Mouse (Mus musculus) left cerebral cortex, adult 9 months (tissue): ENCODE data around the gene Plcl1.
"Not testable (repeated sequence)": the region's sequence is repeated elsewhere in the genome, so short reads cannot be mapped to it uniquely, and the experiment has no call there.

Experiments used
- DNase-seq, 2 experiments: peaks; one replicate each; pipeline ENCODE4 v3.0.0; 2022; ENCODE audit warnings: low spot score in 2 of 2

Plcl1 gene

GRCm38 (mm10) chr1:55438617-55439016 is 32.9 kb downstream of the Plcl1 start:
- no peak for DNase-seq

GRCm38 (mm10) chr1:55445043-55445688 is 39.4 kb downstream of the Plcl1 start:
- no peak for DNase-seq

- no peak for DNase-seq
These were observed 39.9 kb downstream of the Plcl1 start for GRCm38 (mm10) chr1:55445689-55446044.

- DNase-seq: no peak
These were observed 40.6 kb downstream of the Plcl1 start for GRCm38 (mm10) chr1:55446273-55446672.

- DNase-seq: no peak
These were observed 41.2 kb downstream of the Plcl1 start for GRCm38 (mm10) chr1:55446876-55447275.

- DNase-seq: no peak
These were observed 41.9 kb downstream of the Plcl1 start for GRCm38 (mm10) chr1:55447661-55448060.

- no peak for DNase-seq
These were observed 42.4 kb downstream of the Plcl1 start for GRCm38 (mm10) chr1:55448104-55448503.

GRCm38 (mm10) chr1:55449779-55450178 is 44.1 kb downstream of the Plcl1 start:
- no peak for DNase-seq

GRCm38 (mm10) chr1:55454119-55454518 is 48.4 kb downstream of the Plcl1 start:
- peak; percentile 20 to 66 for DNase-seq

GRCm38 (mm10) chr1:55462301-55462700 is 56.6 kb downstream of the Plcl1 start:
- DNase-seq: no peak

- DNase-seq: no peak
These were observed 68.0 kb downstream of the Plcl1 start for GRCm38 (mm10) chr1:55473756-55474155.

- peak; percentile 9 to 24 for DNase-seq
These were observed 69.3 kb downstream of the Plcl1 start for GRCm38 (mm10) chr1:55474976-55475375.

- not testable (repeated sequence) for DNase-seq
These were observed 81.7 kb downstream of the Plcl1 start for GRCm38 (mm10) chr1:55487371-55487770.

GRCm38 (mm10) chr1:55488261-55488660 is 82.5 kb downstream of the Plcl1 start:
- no peak for DNase-seq

- peak in 1 of 2 experiments; percentile 56 for DNase-seq
These were observed 83.6 kb downstream of the Plcl1 start for GRCm38 (mm10) chr1:55489355-55489754.

GRCm38 (mm10) chr1:55499872-55500271 is 94.2 kb downstream of the Plcl1 start:
- peak; percentile 31 to 55 for DNase-seq

- DNase-seq: no peak
These were observed 95.4 kb downstream of the Plcl1 start for GRCm38 (mm10) chr1:55500981-55501682.

GRCm38 (mm10) chr1:55505811-55506210 is 100.1 kb downstream of the Plcl1 start:
- DNase-seq: no peak

GRCm38 (mm10) chr1:55507061-55507460 is 101.3 kb downstream of the Plcl1 start:
- no peak for DNase-seq

GRCm38 (mm10) chr1:55509587-55509986 is 103.9 kb downstream of the Plcl1 start:
- no peak for DNase-seq

- no peak for DNase-seq
These were observed 106.4 kb downstream of the Plcl1 start for GRCm38 (mm10) chr1:55512165-55512564.

- DNase-seq: not testable (repeated sequence)
These were observed 107.1 kb downstream of the Plcl1 start for GRCm38 (mm10) chr1:55512799-55513198.

GRCm38 (mm10) chr1:55517182-55517581 is 111.5 kb downstream of the Plcl1 start:
- DNase-seq: no peak
